In the genomic region with DNA sequence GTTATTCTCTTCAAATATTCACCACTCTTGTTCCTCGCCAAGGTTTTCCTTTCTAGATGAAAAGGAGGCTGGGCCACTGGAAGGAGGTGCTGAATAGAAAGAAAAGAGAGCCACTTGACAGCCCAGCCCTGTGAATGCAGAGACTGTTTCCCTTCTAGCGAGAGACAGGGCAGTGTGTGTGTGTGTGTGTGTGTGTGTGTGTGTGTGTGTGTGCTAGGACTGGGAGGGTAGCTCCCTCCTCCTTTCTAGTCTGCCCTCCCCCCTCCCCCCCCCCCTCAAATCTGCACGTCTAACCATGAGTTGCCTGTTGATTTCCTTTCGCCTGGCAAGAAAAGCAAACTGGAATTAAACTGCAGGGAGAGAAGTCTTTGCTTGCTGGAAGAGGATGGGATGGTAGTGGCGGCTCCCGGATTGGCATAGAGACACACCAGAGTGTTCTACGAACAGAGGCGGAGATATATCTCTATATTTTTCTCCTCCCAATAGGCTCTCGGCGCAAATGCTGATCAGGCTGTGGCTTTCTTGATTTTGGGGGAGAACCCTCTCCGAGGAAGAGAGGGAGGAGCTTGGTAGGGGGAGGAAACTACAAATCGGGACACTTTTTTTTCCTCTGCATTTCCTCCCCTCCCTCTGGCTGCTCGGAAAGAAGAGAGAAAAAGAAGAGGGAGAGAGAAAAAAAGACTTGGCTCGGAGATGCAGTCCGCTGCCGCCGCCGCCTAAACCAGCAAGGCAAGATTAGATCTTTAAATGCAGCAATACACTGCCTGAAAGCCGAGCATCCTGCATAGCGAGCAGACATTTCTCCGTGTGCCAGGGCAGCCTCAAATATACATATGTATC, we compare ENCODE assay signal across 8 mouse cellular contexts. TPM values are rescaled to one million over a fixed set of nuclear protein-coding genes. Genes with fewer than 3 reads are reported as not detected.
A peak's percentile ranks its signal among the peaks of the same experiment; 100 is the strongest.
DNase-seq lines count a peak whose midpoint lies in the region; ATAC-seq and TF ChIP-seq lines count a peak whose summit lies in the region.

No protein-coding gene starts in this region.

- peaks cover 7% of the 10 kb centered on the region; the same call in 1 of the 2 replicates for H3K4me1 ChIP-seq in cerebellum, adult 2 months (ENCODE audit: control insufficient read depth, insufficient read depth, low read length)
- peaks cover 2% of the 10 kb centered on the region; the same call in 1 of the 2 replicates for H3K4me1 ChIP-seq in liver, embryonic 16.5 days (ENCODE audit: control insufficient read depth, low read depth, low read length)

- H3K27me3 ChIP-seq in cerebellum, adult 2 months (ENCODE audit: control insufficient read depth, insufficient read depth, low read length) = peaks cover 6% of the 10 kb centered on the region; the same call in 1 of the 2 replicates
- H3K27me3 ChIP-seq in liver, embryonic 16.5 days (ENCODE audit: control insufficient read depth, insufficient read depth, low read depth, low read length) = peaks cover 50% of the 10 kb centered on the region

- no peak overlapping the region for H3K9ac ChIP-seq in liver, embryonic 16.5 days (ENCODE audit: low read depth, low read length)

- DNase-seq in cerebellum, adult 2 months = peak; percentile 23 to 29
- no peak for DNase-seq in cerebellum, adult 11 months
- DNase-seq in embryo, embryonic 9.5 days (ENCODE audit: extremely low spot score) = peak; percentile 53
- DNase-seq in heart, postnatal 10 days = peak; percentile 26 to 33
- DNase-seq in kidney, postnatal 4 days = peak; percentile 26 to 43
- DNase-seq in right cerebral cortex, adult 2 months (ENCODE audit: low spot score in 2 of 2) = peak; percentile 53 to 62

- ATAC-seq in liver, embryonic 16.5 days (ENCODE audit: low read depth) = no peak
- no peak for ATAC-seq in activated CD4-positive, CD25-positive, alpha-beta regulatory T cell, adult 4 months

- intact Hi-C loops in heart, postnatal 10 days (cut with DNase I) = loop anchor here (2.0 to 10.0 kb wide), 5 partner anchors 20 to 2000 kb away; no protein-coding TSS in a partner anchor

- WGBS in cerebellum, adult 2 months = 2% methylated on average over 21 of the region's 21 CpGs
- WGBS in liver, embryonic 16.5 days (ENCODE audit: insufficient replicate concordance) = 1% methylated on average over 20 of the region's 21 CpGs

- no peaks in the 10 kb centered on the region for H3K36me3 ChIP-seq in liver, embryonic 16.5 days (ENCODE audit: control insufficient read depth, insufficient read depth)

- H3K9me3 ChIP-seq in liver, embryonic 16.5 days (replicated peaks; ENCODE audit: control insufficient read depth, low read length) = no peaks in the 10 kb centered on the region

- no peak for TF ChIP-seq CTCF in cerebellum, adult 2 months (IDR thresholded peaks at IDR 0.05; ENCODE audit: borderline replicate concordance, insufficient read depth, low read depth, low read length)

- H3K4me2 ChIP-seq in liver, embryonic 16.5 days (ENCODE audit: low read depth, low read length) = no peak overlapping the region; the same call in 1 of the 2 replicates

- H3K4me3 ChIP-seq in cerebellum, adult 2 months (replicated peaks; ENCODE audit: insufficient read depth, low read depth, low read length) = peak overlapping the region; percentile 95
- peak overlapping the region; percentile 38 for H3K4me3 ChIP-seq in liver, embryonic 16.5 days (ENCODE audit: low read depth, low read length)

- no peak overlapping the region for H3K27ac ChIP-seq in cerebellum, adult 2 months (ENCODE audit: insufficient read depth, low read length)
- no peak overlapping the region for H3K27ac ChIP-seq in liver, embryonic 16.5 days (ENCODE audit: low read length)

- TF ChIP-seq POLR2A in cerebellum, adult 2 months (IDR thresholded peaks at IDR 0.05; ENCODE audit: borderline replicate concordance, insufficient read depth, low read length) = no peak

RNA-seq across cellular contexts. Expression of a gene that starts 1.5 kb away (rescaled TPM):
- 8.3 and 9.3 TPM in 2 replicates for polyA plus RNA-seq in cerebellum, adult 2 months (2012; rRNA removed)
- total RNA-seq in heart, postnatal 10 days (2021) = 10 to 100 TPM; 19.8 to 30.3 TPM
- 0.68 and 0.72 TPM in 2 replicates for polyA plus RNA-seq in liver, embryonic 16.5 days (2015; fragmentation: Nextera tagmentation; extraction: Ambion mirVana)
- under 1 TPM; 0.04 to 0.36 TPM for polyA plus RNA-seq in activated CD4-positive, CD25-positive, alpha-beta regulatory T cell, adult 4 months (2017; shearing (Covaris generic))
